Mouse (Mus musculus) cerebellum, adult 2 months (tissue): ENCODE measurements at regions not wholly inside any gene's neighbourhood (a gene's known extent, or its start where the extent isn't known, plus 50 kb on each side); places are given as distances from the start of the nearest gene placed in this dataset.

ENCODE experiments used
- CTCF ChIP-seq: fragments of 200-500 bp; IDR thresholded peaks from 2 replicates; pipeline ENCODE4 v1.5.1; 2011; ENCODE audit warnings: low read depth, mild to moderate bottlenecking, control low read depth, low read length, moderate library complexity, borderline replicate concordance; ENCODE audit not compliant: insufficient read depth
- POLR2A ChIP-seq: fragments of 200-500 bp; IDR thresholded peaks from 2 replicates; pipeline ENCODE4 v1.6.1; 2011; ENCODE audit warnings: low read length, control low read depth, borderline replicate concordance; ENCODE audit not compliant: insufficient read depth

GRCm38 (mm10) chr8:87116190-87116765 is 231.2 kb upstream of the N4bp1 start:
- TF ChIP-seq CTCF (no peak), POLR2A (no peak)
